Mouse (Mus musculus): Measurements from ENCODE around the gene Rhov.

Rhov gene

GRCm38 (mm10) chr2:119270643-119271331 is at the start of gene Rhov:
Gene Rhov (minus strand): TSS chr2:119271272.
- DNase-seq (ENCODE audit: low read depth in 2 of 2, low spot score in 2 of 2): peak in 1 of 2 experiments; percentile 28

DNA sequence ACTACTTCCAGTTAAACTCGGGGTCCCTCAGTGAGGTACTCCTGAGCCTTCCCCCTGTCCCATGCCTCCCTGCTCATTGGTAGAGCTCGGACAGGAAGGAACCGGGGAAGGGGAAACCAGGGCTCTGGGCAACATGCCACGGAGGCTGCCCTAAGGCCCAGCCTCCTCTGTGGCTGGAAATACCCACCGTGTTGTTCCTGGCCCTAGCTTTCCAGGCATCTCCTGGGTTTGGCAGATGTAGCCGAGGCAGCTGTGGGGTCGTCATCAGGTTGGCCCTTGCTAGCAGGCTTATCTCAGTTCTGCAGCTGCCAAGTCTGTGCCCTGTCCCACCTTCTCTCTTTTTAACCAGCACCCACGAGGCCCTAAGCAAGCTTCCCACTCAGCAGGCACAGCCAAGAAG is 49.5 kb upstream of the Rhov start:
- DNase-seq (ENCODE audit: low read depth in 2 of 2, low spot score in 2 of 2): no peak

GRCm38 (mm10) chr2:119318043-119318710 is 47.1 kb upstream of the Rhov start:
- no peak for DNase-seq (ENCODE audit: low read depth in 2 of 2, low spot score in 2 of 2)

DNA sequence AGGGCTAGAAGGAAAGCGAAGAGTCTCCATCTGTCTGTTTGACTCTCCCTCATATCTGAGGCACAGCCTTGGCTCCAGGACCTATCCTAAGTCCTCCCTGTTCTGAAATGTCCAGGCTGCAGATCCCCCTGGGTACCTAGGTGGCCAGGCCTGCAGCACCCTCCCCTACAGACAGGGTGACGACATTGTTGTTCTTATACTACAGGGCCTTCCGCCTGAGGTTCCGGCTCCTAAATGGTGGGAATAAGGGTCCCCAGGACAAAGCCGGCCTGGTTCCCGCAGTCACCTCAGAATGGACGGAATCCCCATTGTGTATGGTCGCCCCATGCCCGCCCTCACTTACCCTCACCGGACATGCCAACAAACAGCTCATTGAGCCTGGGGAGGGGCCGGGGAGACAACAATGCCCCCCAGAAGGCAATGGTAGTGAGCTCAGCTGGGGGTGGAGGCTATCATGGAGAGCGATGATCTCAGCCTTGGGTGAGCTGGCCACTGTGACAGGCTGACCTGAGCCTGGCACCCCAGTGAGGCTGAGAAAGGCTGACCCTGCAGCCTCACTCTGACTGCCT is 43.8 kb upstream of the Rhov start:
- no peak for DNase-seq (ENCODE audit: low read depth in 2 of 2, low spot score in 2 of 2)

- no peak for DNase-seq (ENCODE audit: low read depth in 2 of 2, low spot score in 2 of 2)
Observed at GRCm38 (mm10) chr2:119313780-119314479, 42.9 kb upstream of the Rhov start.

GRCm38 (mm10) chr2:119312380-119312958 is 41.4 kb upstream of the Rhov start:
- no peak for DNase-seq (ENCODE audit: low read depth in 2 of 2, low spot score in 2 of 2)

DNA sequence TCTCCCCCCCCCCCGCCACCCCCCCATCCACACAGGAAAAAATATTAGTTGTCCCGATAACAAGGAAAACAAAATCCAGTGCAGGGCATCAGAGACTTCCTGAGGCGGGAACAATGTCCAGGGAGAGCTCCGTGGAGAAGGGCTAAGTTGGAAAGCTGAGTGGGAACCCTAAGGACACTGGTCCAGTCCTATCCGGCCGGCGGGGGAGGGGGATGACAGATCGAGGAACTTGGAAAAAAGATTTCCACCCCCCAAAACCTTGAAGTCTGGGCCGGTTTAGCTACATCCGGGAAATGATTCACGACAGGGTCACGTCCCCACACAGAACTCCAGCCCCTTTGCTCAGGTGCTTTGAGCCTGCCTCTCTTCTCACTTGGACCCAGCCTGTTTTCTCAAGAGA is 40.5 kb upstream of the Rhov start:
- no peak for DNase-seq (ENCODE audit: low read depth in 2 of 2, low spot score in 2 of 2)

- no peak for DNase-seq (ENCODE audit: low read depth in 2 of 2, low spot score in 2 of 2)
Observed at GRCm38 (mm10) chr2:119304798-119305208, 33.7 kb upstream of the Rhov start.

- DNase-seq (ENCODE audit: low read depth in 2 of 2, low spot score in 2 of 2): no peak
Observed at GRCm38 (mm10) chr2:119304391-119304790, 33.3 kb upstream of the Rhov start.

GRCm38 (mm10) chr2:119302876-119303275 is 31.8 kb upstream of the Rhov start:
- no peak for DNase-seq (ENCODE audit: low read depth in 2 of 2, low spot score in 2 of 2)

GRCm38 (mm10) chr2:119300819-119301493 is 29.9 kb upstream of the Rhov start:
- DNase-seq (ENCODE audit: low read depth in 2 of 2, low spot score in 2 of 2): peak in 1 of 2 experiments; percentile 9

DNA sequence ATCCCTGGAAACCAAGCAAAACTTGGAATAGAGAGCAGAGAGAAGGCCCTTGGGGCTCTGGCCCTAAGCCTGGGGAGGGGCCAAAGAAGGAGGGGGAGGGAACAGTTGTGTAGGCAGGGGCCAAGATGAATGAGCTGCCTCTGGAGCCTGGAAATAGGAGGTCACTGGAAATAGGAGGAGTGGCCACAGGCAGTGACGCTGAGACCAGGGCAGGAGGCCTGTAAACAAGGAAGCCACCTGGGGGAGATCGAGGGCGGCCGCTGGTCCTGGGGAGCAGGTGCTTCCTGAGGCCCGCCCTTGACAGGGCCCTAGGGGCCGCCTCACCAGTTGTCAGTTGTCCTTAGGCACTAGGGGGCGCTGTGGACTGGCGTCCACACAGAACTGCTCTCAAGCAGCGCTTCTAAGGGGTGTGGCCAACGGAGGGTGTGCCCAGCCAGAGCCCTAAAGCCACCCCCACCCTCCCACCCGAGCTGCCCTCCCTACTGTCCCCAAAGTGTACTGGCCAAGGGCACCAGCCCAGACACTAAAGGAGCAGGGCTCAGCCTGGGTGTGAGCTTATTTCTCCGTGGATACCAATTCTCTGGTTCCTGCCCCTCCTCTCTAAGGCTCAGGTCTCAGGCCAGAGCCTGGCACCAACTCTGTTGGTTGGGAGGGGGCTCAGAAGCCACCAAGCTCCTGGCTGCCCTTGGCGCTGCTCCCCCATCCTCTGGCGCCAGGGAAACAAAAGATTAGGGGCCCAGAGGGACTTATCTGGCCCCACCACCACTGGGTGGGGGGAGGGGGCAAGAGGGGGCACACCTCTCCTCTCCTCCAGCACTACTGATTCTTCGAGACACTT is 29.1 kb upstream of the Rhov start:
- peak; percentile 75 to 78 for DNase-seq (ENCODE audit: low read depth in 2 of 2, low spot score in 2 of 2)

DNA sequence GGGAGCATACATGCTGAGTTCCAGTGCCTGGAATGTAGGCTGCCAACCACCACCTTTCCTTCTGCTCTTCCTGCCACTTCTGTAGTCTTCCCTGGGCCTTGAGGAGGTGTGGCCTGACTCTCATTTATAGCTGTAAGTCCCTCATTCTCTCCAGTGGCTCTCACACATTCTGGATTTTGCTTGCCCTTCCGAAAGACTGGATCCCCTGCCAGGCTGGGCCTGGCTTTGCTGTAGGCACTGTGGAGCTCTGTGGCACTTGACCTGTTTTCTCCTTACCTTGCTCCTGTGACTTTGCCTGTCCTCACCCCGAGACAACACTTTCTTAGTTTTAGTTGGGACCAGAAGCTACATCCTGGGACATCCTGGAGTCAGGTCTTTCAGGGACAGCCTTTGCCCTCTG is 27.8 kb upstream of the Rhov start:
- no peak for DNase-seq (ENCODE audit: low read depth in 2 of 2, low spot score in 2 of 2)

- peak in 1 of 2 experiments; percentile 47 for DNase-seq (ENCODE audit: low read depth in 2 of 2, low spot score in 2 of 2)
Observed at GRCm38 (mm10) chr2:119298330-119298729, 27.3 kb upstream of the Rhov start.

DNA sequence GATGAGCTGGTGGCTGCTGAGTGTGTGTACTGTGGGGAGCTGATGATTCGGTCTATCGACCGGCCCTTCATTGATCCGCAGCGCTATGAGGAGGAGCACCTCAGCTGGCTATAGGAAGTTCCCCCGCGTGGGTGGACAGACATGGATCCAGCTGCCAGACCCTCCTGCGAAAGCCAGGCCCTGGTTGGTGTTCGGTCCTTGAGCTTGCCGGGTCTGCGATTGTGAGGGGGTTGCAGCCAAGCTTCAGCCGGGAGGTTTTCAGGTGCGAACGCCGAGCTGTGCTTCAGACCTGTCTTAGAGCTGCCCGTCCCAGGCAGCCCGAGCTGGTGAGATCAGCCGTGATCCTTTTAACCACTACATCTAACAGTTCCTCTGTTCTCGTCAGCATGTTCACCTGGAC is 26.4 kb upstream of the Rhov start:
- no peak for DNase-seq (ENCODE audit: low read depth in 2 of 2, low spot score in 2 of 2)

DNA sequence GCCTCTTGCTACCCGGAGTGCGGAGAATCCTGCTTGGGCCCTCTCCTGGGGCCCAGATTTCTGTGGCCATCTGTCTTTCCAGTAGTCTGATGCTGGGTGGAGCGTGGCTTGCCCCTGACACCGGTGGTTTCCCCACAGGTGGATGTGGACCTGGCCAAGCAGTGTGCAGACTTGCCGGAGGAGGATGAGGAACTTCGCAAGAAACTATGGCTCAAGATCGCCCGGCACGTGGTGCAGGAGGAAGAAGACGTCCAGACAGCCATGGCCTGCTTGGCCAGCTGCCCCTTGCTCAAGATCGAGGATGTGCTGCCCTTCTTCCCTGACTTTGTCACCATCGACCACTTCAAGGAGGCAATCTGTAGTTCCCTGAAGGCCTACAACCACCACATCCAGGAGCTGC is 25.7 kb upstream of the Rhov start:
- DNase-seq (ENCODE audit: low read depth in 2 of 2, low spot score in 2 of 2): no peak

DNA sequence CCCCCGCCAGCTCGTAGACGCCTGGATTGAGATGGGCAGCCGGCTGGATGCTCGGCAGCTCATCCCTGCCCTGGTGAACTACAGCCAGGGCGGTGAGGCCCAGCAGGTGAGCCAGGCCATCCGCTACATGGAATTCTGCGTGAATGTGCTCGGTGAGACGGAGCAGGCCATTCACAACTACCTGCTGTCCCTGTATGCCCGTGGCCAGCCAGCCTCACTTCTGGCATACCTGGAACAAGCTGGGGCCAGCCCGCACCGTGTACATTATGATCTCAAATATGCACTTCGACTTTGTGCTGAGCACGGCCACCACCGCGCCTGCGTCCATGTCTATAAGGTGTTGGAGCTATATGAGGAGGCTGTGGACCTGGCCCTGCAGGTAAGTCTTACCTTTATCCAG is 23.3 kb upstream of the Rhov start:
- no peak for DNase-seq (ENCODE audit: low read depth in 2 of 2, low spot score in 2 of 2)

DNA sequence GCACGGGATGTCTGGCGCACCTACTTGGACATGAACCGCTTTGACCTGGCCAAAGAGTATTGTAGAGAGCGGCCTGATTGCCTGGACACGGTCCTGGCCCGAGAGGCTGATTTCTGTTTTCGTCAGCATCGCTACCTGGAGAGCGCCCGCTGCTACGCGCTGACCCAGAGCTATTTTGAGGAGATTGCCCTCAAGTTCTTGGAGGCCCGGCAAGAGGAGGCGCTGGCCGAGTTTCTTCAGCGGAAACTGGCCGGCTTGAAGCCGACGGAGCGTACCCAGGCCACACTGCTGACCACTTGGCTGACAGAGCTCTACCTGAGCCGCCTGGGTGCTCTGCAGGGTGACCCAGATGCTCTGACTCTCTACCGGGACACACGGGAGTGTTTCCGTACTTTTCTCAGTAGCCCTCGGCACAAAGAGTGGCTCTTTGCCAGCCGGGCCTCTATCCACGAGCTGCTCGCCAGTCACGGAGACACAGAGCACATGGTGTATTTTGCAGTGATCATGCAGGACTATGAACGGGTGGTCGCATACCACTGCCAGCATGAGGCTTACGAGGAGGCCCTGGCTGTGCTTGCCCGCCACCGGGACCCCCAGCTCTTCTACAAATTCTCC is 22.8 kb upstream of the Rhov start:
- DNase-seq (ENCODE audit: low read depth in 2 of 2, low spot score in 2 of 2): no peak

- DNase-seq (ENCODE audit: low read depth in 2 of 2, low spot score in 2 of 2): no peak
Observed at GRCm38 (mm10) chr2:119293311-119293710, 22.2 kb upstream of the Rhov start.

GRCm38 (mm10) chr2:119292852-119293251 is 21.8 kb upstream of the Rhov start:
- DNase-seq (ENCODE audit: low read depth in 2 of 2, low spot score in 2 of 2): no peak

All from CD8-positive naive resting alpha-beta T cell, adult 2 months (primary cell).